Mouse (Mus musculus) forebrain, embryonic 12.5 days (tissue): ENCODE results near the gene Ctnnbl1. TPM values are rescaled to one million over a fixed set of nuclear protein-coding genes. Genes with fewer than 3 reads are reported as not detected.

Experiments
- polyA plus RNA-seq: library from polyadenylated mRNA; unstranded; fragments of >200 nt; fragmentation: Nextera tagmentation; extraction: Ambion mirVana; gene quantifications from 2 replicates; pipeline ENCODE4 v1.2.1, GENCODE M21; 2016

Gene Ctnnbl1
- polyA plus RNA-seq, 1 experiment from 2014 or later: 100 TPM

Other genes starting within 250 kb of the Ctnnbl1 start
- gene Nnat, start 177.3 kb upstream of the Ctnnbl1 start, polyA plus RNA-seq: 5,265 and 5,863 TPM in 2 replicates
- gene Blcap, start 166.1 kb upstream of the Ctnnbl1 start, polyA plus RNA-seq: 144 and 156 TPM in 2 replicates
- gene Vstm2l, start 177.3 kb downstream of the Ctnnbl1 start, polyA plus RNA-seq: 3.5 TPM in 2 replicates